Mouse (Mus musculus): ENCODE results near the gene Myrip. TPM values are rescaled to one million over a fixed set of nuclear protein-coding genes. Genes with fewer than 3 reads are reported as not detected.

Myrip gene
- total and polyA plus RNA-seq, 3 experiments = 0.03 TPM; not detected in 2

- TF ChIP-seq ZKSCAN1 (IDR thresholded peaks at IDR 0.05; ENCODE audit: low read depth, low read length) (no peak), EP300 (IDR thresholded peaks at IDR 0.05; ENCODE audit: low read depth in 1 of 2, low read length in 2 of 2) (no peak), MYC (IDR thresholded peaks at IDR 0.05; ENCODE audit: low read depth, low read length) (no peak), HCFC1 (IDR thresholded peaks at IDR 0.05; ENCODE audit: low read depth, low read length) (no peak), CHD1 (IDR thresholded peaks at IDR 0.05; ENCODE audit: low read depth, low read length) (no peak), MEF2A (IDR thresholded peaks at IDR 0.05; ENCODE audit: extremely low read depth, insufficient replicate concordance, low read depth, low read length, poor library complexity, severe bottlenecking) (no peak), KAT2A (conservative IDR thresholded peaks at IDR 0.05; ENCODE audit: low read depth, low read length) (no peak), NELFE (IDR thresholded peaks at IDR 0.05; ENCODE audit: low read depth, low read length) (no peak), BHLHE40 (IDR thresholded peaks at IDR 0.05; ENCODE audit: borderline replicate concordance, low read depth, low read length) (no peak), GATA1 (IDR thresholded peaks at IDR 0.05; ENCODE audit: low read depth, low read length) (no peak), TBP (IDR thresholded peaks at IDR 0.05; ENCODE audit: low read depth, low read length) (no peak), MYB (IDR thresholded peaks at IDR 0.05; ENCODE audit: low read depth, low read length) (no peak), POLR2AphosphoS2 (IDR thresholded peaks at IDR 0.05; ENCODE audit: low read length) (no peak), ELF1 (IDR thresholded peaks at IDR 0.05; ENCODE audit: low read depth, low read length) (no peak), UBTF (IDR thresholded peaks at IDR 0.05; ENCODE audit: borderline replicate concordance, insufficient read depth, low read depth, low read length) (no peak)
- no peaks in the 10 kb centered on the region for H3K27me3 ChIP-seq (ENCODE audit: control insufficient read depth in 1 of 2, insufficient read depth in 2 of 2, low read length in 2 of 2)
- no peaks in the 10 kb centered on the region for H3K79me2 ChIP-seq (ENCODE audit: control insufficient read depth, insufficient read depth, low read length, poor library complexity)
- H3K9ac ChIP-seq (ENCODE audit: control insufficient read depth, low read depth, low read length, poor library complexity, severe bottlenecking) = no peak overlapping the region
- no peak overlapping the region for H3K4me3 ChIP-seq (ENCODE audit: control insufficient read depth in 1 of 2, insufficient read depth in 1 of 2, low read depth in 2 of 2, low read length in 2 of 2)
- no peaks in the 10 kb centered on the region for H3K36me3 ChIP-seq (ENCODE audit: control insufficient read depth in 1 of 2, insufficient read depth in 2 of 2, low read length in 2 of 2)
- no peak overlapping the region for H3K27ac ChIP-seq (ENCODE audit: control insufficient read depth, low read depth, low read length)
- no peak for DNase-seq (ENCODE audit: low read depth, low spot score)
- no peaks in the 10 kb centered on the region for H3K9me3 ChIP-seq (replicated peaks; ENCODE audit: insufficient read depth, low read length)
- H3K4me1 ChIP-seq (ENCODE audit: control insufficient read depth in 1 of 2, insufficient read depth in 2 of 2, low read length in 2 of 2) = no peaks in the 10 kb centered on the region
These were observed 50.2 kb downstream of the Myrip start for GRCm38 (mm10) chr9:120351474-120351873.

GRCm38 (mm10) chr9:120353036-120353435 lies 51.7 kb downstream of the Myrip start:
- DNase-seq (ENCODE audit: low read depth, low spot score) = no peak
- no peaks in the 10 kb centered on the region for H3K79me2 ChIP-seq (ENCODE audit: control insufficient read depth, insufficient read depth, low read length, poor library complexity)
- no peak overlapping the region for H3K9ac ChIP-seq (ENCODE audit: control insufficient read depth, low read depth, low read length, poor library complexity, severe bottlenecking)
- H3K27ac ChIP-seq (ENCODE audit: control insufficient read depth, low read depth, low read length) = no peak overlapping the region
- no peaks in the 10 kb centered on the region for H3K4me1 ChIP-seq (ENCODE audit: control insufficient read depth in 1 of 2, insufficient read depth in 2 of 2, low read length in 2 of 2)
- H3K36me3 ChIP-seq (ENCODE audit: control insufficient read depth in 1 of 2, insufficient read depth in 2 of 2, low read length in 2 of 2) = no peaks in the 10 kb centered on the region
- H3K27me3 ChIP-seq (ENCODE audit: control insufficient read depth in 1 of 2, insufficient read depth in 2 of 2, low read length in 2 of 2) = no peaks in the 10 kb centered on the region
- H3K9me3 ChIP-seq (replicated peaks; ENCODE audit: insufficient read depth, low read length) = no peaks in the 10 kb centered on the region
- TF ChIP-seq CHD2 (IDR thresholded peaks at IDR 0.05; ENCODE audit: low read length) (no peak), MAZ (IDR thresholded peaks at IDR 0.05; ENCODE audit: low read depth, low read length) (no peak), ETS1 (IDR thresholded peaks at IDR 0.05; ENCODE audit: low read depth, low read length) (no peak), MYB (IDR thresholded peaks at IDR 0.05; ENCODE audit: low read depth, low read length) (no peak), ZC3H11A (IDR thresholded peaks at IDR 0.05; ENCODE audit: low read depth, low read length) (no peak), GATA1 (IDR thresholded peaks at IDR 0.05; ENCODE audit: low read depth, low read length) (no peak), MYC (IDR thresholded peaks at IDR 0.05; ENCODE audit: low read depth, low read length) (no peak), EP300 (IDR thresholded peaks at IDR 0.05; ENCODE audit: low read depth in 1 of 2, low read length in 2 of 2) (no peak)
- H3K4me3 ChIP-seq (ENCODE audit: control insufficient read depth in 1 of 2, insufficient read depth in 1 of 2, low read depth in 2 of 2, low read length in 2 of 2) = no peak overlapping the region

All from MEL (cell line).